Mouse (Mus musculus) inflammation-experienced regulatory T-cells, adult 16 weeks (primary cell): Measurements from ENCODE around the gene Vti1a. TPM values are rescaled to one million over a fixed set of nuclear protein-coding genes. Genes with fewer than 3 reads are reported as not detected.

Experiments
- polyA plus RNA-seq: library from polyadenylated mRNA; unstranded; fragments of 100-300 nt; shearing (Covaris generic); gene quantifications from one replicate; pipeline ENCODE4 v1.2.1, GENCODE M21; 2017

Vti1a gene
- 70.5 TPM for polyA plus RNA-seq

DNA sequence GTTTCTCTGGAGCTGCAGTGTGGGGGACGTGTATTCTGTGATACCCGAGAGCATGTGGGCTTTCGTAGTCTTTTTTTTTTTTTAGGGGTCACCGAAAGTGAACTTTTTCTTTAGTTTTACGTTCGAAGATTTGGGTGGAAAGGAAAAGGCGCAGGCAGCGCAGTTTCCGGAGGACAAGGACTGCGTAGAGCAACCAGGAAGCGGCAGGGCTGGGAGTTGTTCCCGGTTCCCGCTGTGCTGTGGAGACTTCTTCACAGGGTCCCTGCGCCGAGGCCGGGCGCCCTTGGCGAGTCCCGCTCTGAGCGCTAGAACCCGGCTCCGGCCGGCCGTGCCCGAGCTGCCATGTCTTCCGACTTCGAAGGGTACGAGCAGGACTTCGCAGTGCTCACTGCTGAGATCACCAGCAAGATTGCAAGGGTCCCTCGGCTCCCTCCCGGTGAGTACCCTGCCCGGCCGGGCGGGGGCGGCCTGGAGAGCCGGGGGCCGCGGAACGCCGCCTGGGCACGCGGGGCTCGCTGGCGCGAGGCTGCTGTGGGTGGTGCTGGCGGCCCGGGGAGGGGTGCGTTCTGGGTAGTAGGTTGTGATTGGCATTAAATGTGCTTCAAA, at the start of gene Vti1a:
TSS of gene Vti1a (plus strand) at position 187 of the 606 bp plus-strand sequence.

DNA sequence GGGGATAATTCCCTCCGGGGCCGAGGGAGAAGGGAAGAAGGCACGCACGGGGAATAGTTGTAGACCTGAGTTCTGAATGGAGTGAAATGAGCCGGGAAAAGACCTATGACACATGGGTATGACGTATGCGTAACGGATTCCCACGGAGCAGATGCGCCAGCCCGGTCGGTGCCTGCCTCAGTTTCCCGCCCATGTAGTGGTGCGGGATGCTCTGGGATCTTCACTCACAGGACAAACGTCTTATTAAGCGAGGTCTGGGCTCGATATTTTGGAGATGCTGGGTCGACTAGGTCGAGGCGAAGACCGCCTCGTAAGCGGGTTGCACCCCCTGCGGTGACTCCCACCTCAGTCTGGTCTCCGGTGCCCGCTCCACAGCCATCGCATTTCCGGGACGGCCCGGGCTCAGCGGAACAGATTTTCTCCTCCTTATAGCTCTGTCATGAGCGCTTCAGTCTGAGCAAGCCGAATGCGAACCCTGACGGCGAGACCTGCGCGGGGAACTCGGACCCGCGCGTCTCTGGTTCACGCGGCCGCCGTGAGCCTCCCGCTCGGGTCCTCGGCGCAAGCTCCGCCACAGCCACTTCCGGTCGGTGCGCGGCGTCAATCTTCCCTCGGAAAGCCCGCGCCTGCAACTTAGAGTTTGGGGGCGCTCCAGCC, 515 bp upstream of the Vti1a start, which contains the start of gene Zdhhc6:
TSS of gene Zdhhc6 (minus strand) at position 581 of the 657 bp plus-strand sequence.

Other genes starting within 250 kb of the Vti1a start
- 2.6 TPM for gene Gpam, start 189.1 kb upstream of the Vti1a start, polyA plus RNA-seq
- not detected for gene Tectb, start 135.6 kb upstream of the Vti1a start, polyA plus RNA-seq
- 0.27 TPM for gene Gucy2g, start 75.1 kb upstream of the Vti1a start, polyA plus RNA-seq
- 177 TPM for gene Acsl5, start 64.4 kb upstream of the Vti1a start, polyA plus RNA-seq
- 93.8 TPM for gene Zdhhc6, start 263 bp upstream of the Vti1a start, polyA plus RNA-seq